Mouse (Mus musculus): ENCODE data around the gene P4ha2. TPM values are rescaled to one million over a fixed set of nuclear protein-coding genes. Genes with fewer than 3 reads are reported as not detected.

Gene P4ha2
- polyA plus RNA-seq, 1 experiment from 2014 or later, result 17.3 TPM

- no peak overlapping the region for H3K4me2 ChIP-seq (replicated peaks)
- no peak overlapping the region for H3K9ac ChIP-seq
- no peak overlapping the region for H3K27ac ChIP-seq
- H3K4me1 ChIP-seq, result no peaks in the 10 kb centered on the region
- ATAC-seq (ENCODE audit: low FRiP score, low read depth), result no peak
- no peaks in the 10 kb centered on the region for H3K27me3 ChIP-seq (replicated peaks)
- H3K4me3 ChIP-seq, result no peak overlapping the region
- H3K9me3 ChIP-seq, result no peaks in the 10 kb centered on the region
- H3K36me3 ChIP-seq, result no peaks in the 10 kb centered on the region
- WGBS, result 82% methylated on average over 7 of the region's 7 CpGs
Observed at GRCm38 (mm10) chr11:54151141-54151540, 51.2 kb downstream of the P4ha2 start.

GRCm38 (mm10) chr11:54152957-54153356 lies 53.1 kb downstream of the P4ha2 start:
- H3K27ac ChIP-seq, result no peak overlapping the region
- WGBS, result 83% methylated on average over 3 of the region's 3 CpGs
- H3K36me3 ChIP-seq, result no peaks in the 10 kb centered on the region
- no peak overlapping the region for H3K4me3 ChIP-seq
- H3K4me1 ChIP-seq, result no peaks in the 10 kb centered on the region
- no peaks in the 10 kb centered on the region for H3K27me3 ChIP-seq (replicated peaks)
- ATAC-seq (ENCODE audit: low FRiP score, low read depth), result no peak
- H3K9ac ChIP-seq, result no peak overlapping the region
- H3K4me2 ChIP-seq (replicated peaks), result no peak overlapping the region
- no peaks in the 10 kb centered on the region for H3K9me3 ChIP-seq

- Histone ChIP-seq H3K4me1 (no peaks in the 10 kb centered on the region), H3K4me2 (replicated peaks) (no peak overlapping the region), H3K36me3 (no peaks in the 10 kb centered on the region), H3K4me3 (no peak overlapping the region), H3K9ac (no peak overlapping the region), H3K27ac (no peak overlapping the region), H3K9me3 (no peaks in the 10 kb centered on the region), H3K27me3 (replicated peaks) (no peaks in the 10 kb centered on the region)
- ATAC-seq (ENCODE audit: low FRiP score, low read depth), result no peak
- 92% methylated on average over 6 of the region's 6 CpGs for WGBS
Observed at GRCm38 (mm10) chr11:54155864-54156263, 56.0 kb downstream of the P4ha2 start.

- H3K9me3 ChIP-seq, result no peaks in the 10 kb centered on the region
- no peak overlapping the region for H3K9ac ChIP-seq
- no peak overlapping the region for H3K27ac ChIP-seq
- H3K4me2 ChIP-seq (replicated peaks), result no peak overlapping the region
- H3K36me3 ChIP-seq, result no peaks in the 10 kb centered on the region
- no peak overlapping the region for H3K4me3 ChIP-seq
- H3K4me1 ChIP-seq, result no peaks in the 10 kb centered on the region
- no peaks in the 10 kb centered on the region for H3K27me3 ChIP-seq (replicated peaks)
- no peak for ATAC-seq (ENCODE audit: low FRiP score, low read depth)
Observed at GRCm38 (mm10) chr11:54156504-54156903, 56.6 kb downstream of the P4ha2 start.

GRCm38 (mm10) chr11:54157586-54157985 lies 57.7 kb downstream of the P4ha2 start:
- H3K27ac ChIP-seq, result no peak overlapping the region
- no peak overlapping the region for H3K4me3 ChIP-seq
- no peaks in the 10 kb centered on the region for H3K27me3 ChIP-seq (replicated peaks)
- ATAC-seq (ENCODE audit: low FRiP score, low read depth), result no peak
- H3K36me3 ChIP-seq, result no peaks in the 10 kb centered on the region
- no peaks in the 10 kb centered on the region for H3K4me1 ChIP-seq
- no peaks in the 10 kb centered on the region for H3K9me3 ChIP-seq
- H3K4me2 ChIP-seq (replicated peaks), result no peak overlapping the region
- H3K9ac ChIP-seq, result no peak overlapping the region
- 90% methylated on average over 8 of the region's 8 CpGs for WGBS

GRCm38 (mm10) chr11:54160435-54160834 lies 60.5 kb downstream of the P4ha2 start:
- H3K36me3 ChIP-seq, result no peaks in the 10 kb centered on the region
- ATAC-seq (ENCODE audit: low FRiP score, low read depth), result no peak
- no peak overlapping the region for H3K4me2 ChIP-seq (replicated peaks)

GRCm38 (mm10) chr11:54160920-54161319 lies 61.0 kb downstream of the P4ha2 start:
- no peak overlapping the region for H3K9ac ChIP-seq
- 71% methylated on average over 2 of the region's 2 CpGs for WGBS
- no peak overlapping the region for H3K4me3 ChIP-seq
- H3K9me3 ChIP-seq, result no peaks in the 10 kb centered on the region
- H3K36me3 ChIP-seq, result no peaks in the 10 kb centered on the region
- H3K27me3 ChIP-seq (replicated peaks), result no peaks in the 10 kb centered on the region
- H3K4me2 ChIP-seq (replicated peaks), result no peak overlapping the region
- ATAC-seq (ENCODE audit: low FRiP score, low read depth), result no peak
- no peak overlapping the region for H3K27ac ChIP-seq
- no peaks in the 10 kb centered on the region for H3K4me1 ChIP-seq

More at GRCm38 (mm10) chr11:54160435-54160834, 60.5 kb downstream of the P4ha2 start:
- Histone ChIP-seq H3K9ac (no peak overlapping the region), H3K4me3 (no peak overlapping the region), H3K4me1 (no peaks in the 10 kb centered on the region), H3K9me3 (no peaks in the 10 kb centered on the region), H3K27ac (no peak overlapping the region), H3K27me3 (replicated peaks) (no peaks in the 10 kb centered on the region)
- 86% methylated on average over 5 of the region's 5 CpGs for WGBS

GRCm38 (mm10) chr11:54161514-54161913 lies 61.6 kb downstream of the P4ha2 start:
- Histone ChIP-seq H3K4me2 (replicated peaks) (no peak overlapping the region), H3K36me3 (no peaks in the 10 kb centered on the region), H3K27ac (no peak overlapping the region), H3K9me3 (no peaks in the 10 kb centered on the region), H3K27me3 (replicated peaks) (no peaks in the 10 kb centered on the region), H3K4me3 (no peak overlapping the region), H3K4me1 (no peaks in the 10 kb centered on the region), H3K9ac (no peak overlapping the region)
- 86% methylated on average over 2 of the region's 2 CpGs for WGBS
- no peak for ATAC-seq (ENCODE audit: low FRiP score, low read depth)

- H3K27me3 ChIP-seq (replicated peaks), result no peaks in the 10 kb centered on the region
- H3K9ac ChIP-seq, result no peak overlapping the region
- H3K4me1 ChIP-seq, result no peaks in the 10 kb centered on the region
- H3K4me3 ChIP-seq, result no peak overlapping the region
- H3K27ac ChIP-seq, result no peak overlapping the region
- ATAC-seq (ENCODE audit: low FRiP score, low read depth), result no peak
- H3K9me3 ChIP-seq, result no peaks in the 10 kb centered on the region
- H3K36me3 ChIP-seq, result no peaks in the 10 kb centered on the region
- no peak overlapping the region for H3K4me2 ChIP-seq (replicated peaks)
- 0% methylated on average over 1 of the region's 1 CpGs for WGBS
Observed at GRCm38 (mm10) chr11:54162968-54163367, 63.1 kb downstream of the P4ha2 start.

- Histone ChIP-seq H3K4me3 (no peak overlapping the region), H3K27ac (no peak overlapping the region), H3K9me3 (peaks cover 4% of the 10 kb centered on the region; the same call in 1 of the 2 replicates), H3K27me3 (replicated peaks) (no peaks in the 10 kb centered on the region), H3K4me1 (no peaks in the 10 kb centered on the region), H3K4me2 (replicated peaks) (no peak overlapping the region), H3K9ac (no peak overlapping the region), H3K36me3 (no peaks in the 10 kb centered on the region)
- 93% methylated on average over 3 of the region's 3 CpGs for WGBS
- no peak for ATAC-seq (ENCODE audit: low FRiP score, low read depth)
Observed at GRCm38 (mm10) chr11:54169432-54170295, 69.8 kb downstream of the P4ha2 start.

- Histone ChIP-seq H3K36me3 (no peaks in the 10 kb centered on the region), H3K9me3 (peaks cover 4% of the 10 kb centered on the region; the same call in 1 of the 2 replicates), H3K9ac (no peak overlapping the region), H3K27ac (no peak overlapping the region), H3K27me3 (replicated peaks) (no peaks in the 10 kb centered on the region), H3K4me1 (no peaks in the 10 kb centered on the region), H3K4me2 (replicated peaks) (no peak overlapping the region), H3K4me3 (no peak overlapping the region)
- ATAC-seq (ENCODE audit: low FRiP score, low read depth), result no peak
- WGBS, result 84% methylated on average over 2 of the region's 2 CpGs
Observed at GRCm38 (mm10) chr11:54171175-54171574, 71.3 kb downstream of the P4ha2 start.

GRCm38 (mm10) chr11:54174226-54174625 lies 74.3 kb downstream of the P4ha2 start:
- H3K9ac ChIP-seq, result no peak overlapping the region
- no peak for ATAC-seq (ENCODE audit: low FRiP score, low read depth)
- no peaks in the 10 kb centered on the region for H3K4me1 ChIP-seq
- H3K9me3 ChIP-seq, result peaks cover 4% of the 10 kb centered on the region; the same call in 1 of the 2 replicates
- no peaks in the 10 kb centered on the region for H3K36me3 ChIP-seq
- no peak overlapping the region for H3K27ac ChIP-seq
- no peak overlapping the region for H3K4me3 ChIP-seq
- no peaks in the 10 kb centered on the region for H3K27me3 ChIP-seq (replicated peaks)
- no peak overlapping the region for H3K4me2 ChIP-seq (replicated peaks)
- 93% methylated on average over 4 of the region's 4 CpGs for WGBS

GRCm38 (mm10) chr11:54174877-54175276 lies 75.0 kb downstream of the P4ha2 start:
- no peak for ATAC-seq (ENCODE audit: low FRiP score, low read depth)
- Histone ChIP-seq H3K36me3 (no peaks in the 10 kb centered on the region), H3K9ac (no peak overlapping the region), H3K4me3 (no peak overlapping the region), H3K4me1 (no peaks in the 10 kb centered on the region), H3K4me2 (replicated peaks) (no peak overlapping the region), H3K27ac (no peak overlapping the region), H3K9me3 (no peaks in the 10 kb centered on the region), H3K27me3 (replicated peaks) (no peaks in the 10 kb centered on the region)
- 75% methylated on average over 2 of the region's 2 CpGs for WGBS
